Mouse (Mus musculus): ENCODE data around the gene Gdnf. TPM values are rescaled to one million over a fixed set of nuclear protein-coding genes. Genes with fewer than 3 reads are reported as not detected.

Gene Gdnf
- polyA plus RNA-seq (2014; fragmentation: Nextera tagmentation; extraction: Ambion mirVana), result 0.26 and 0.42 TPM in 2 replicates

DNA sequence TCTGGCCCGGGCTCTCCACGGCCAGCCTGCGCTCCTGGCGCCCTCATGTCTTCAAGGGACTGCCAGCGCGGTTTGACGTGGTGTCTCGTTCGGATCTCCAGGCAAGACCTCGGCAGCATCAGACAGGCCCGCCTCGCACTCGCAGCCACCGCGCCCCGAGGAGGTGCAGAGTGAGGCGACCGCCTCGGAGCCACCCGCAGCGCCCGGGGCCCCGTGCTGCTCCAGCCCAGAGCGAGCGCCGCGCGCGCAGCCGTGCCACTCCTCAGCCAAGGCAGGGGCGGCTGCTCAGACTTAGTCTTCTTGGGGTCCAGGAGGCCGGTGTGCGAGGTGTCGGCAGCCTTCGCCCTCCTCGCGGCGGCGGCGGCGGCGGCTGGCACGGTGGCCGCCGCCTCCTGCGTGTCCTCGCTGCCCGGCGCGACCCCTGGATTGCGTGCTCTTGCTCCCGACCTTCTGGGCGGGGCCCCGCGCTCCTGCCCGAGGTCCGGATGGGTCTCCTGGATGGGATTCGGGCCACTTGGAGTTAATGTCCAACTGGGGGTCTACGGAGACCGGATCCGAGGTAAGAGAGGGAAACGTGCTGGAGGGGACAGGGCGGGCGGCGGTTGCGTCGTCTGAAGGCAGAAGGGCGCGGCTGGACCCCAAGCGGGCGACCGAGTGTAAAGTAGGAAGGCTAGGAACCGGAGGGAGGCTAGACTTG lies at the start of gene Gdnf:
Gdnf (plus strand) TSS at position 291 of the 697 bp plus-strand sequence.
- 0 out of 2 replicates have a peak, but pooled peaks cover 10% of the 10 kb centered on the region for H3K4me1 ChIP-seq (replicated peaks; ENCODE audit: control insufficient read depth, insufficient read depth, low read length)
- H3K27me3 ChIP-seq (ENCODE audit: control insufficient read depth, insufficient read depth, low read length), result peaks cover 66% of the 10 kb centered on the region
- DNase-seq (ENCODE audit: low spot score) (peak; percentile 72), ATAC-seq (ENCODE audit: low FRiP score) (peak; percentile 59)
- H3K9ac ChIP-seq (ENCODE audit: low read depth, low read length), result peak within 1 kb of the TSS; percentile 52
- H3K4me3 ChIP-seq (ENCODE audit: low read depth, low read length), result peak within 1 kb of the TSS; percentile 52
- no peaks in the 10 kb centered on the region for H3K36me3 ChIP-seq (ENCODE audit: control insufficient read depth, insufficient read depth, low read length)
- peak within 1 kb of the TSS; percentile 96 for H3K4me2 ChIP-seq (replicated peaks; ENCODE audit: low read depth, low read length)
- H3K9me3 ChIP-seq (ENCODE audit: control insufficient read depth, low read length), result no peaks in the 10 kb centered on the region
- under 1% methylated on average over 70 of the region's 73 CpGs for WGBS
- H3K27ac ChIP-seq (ENCODE audit: low read depth, low read length), result no peak within 1 kb of the TSS

DNA sequence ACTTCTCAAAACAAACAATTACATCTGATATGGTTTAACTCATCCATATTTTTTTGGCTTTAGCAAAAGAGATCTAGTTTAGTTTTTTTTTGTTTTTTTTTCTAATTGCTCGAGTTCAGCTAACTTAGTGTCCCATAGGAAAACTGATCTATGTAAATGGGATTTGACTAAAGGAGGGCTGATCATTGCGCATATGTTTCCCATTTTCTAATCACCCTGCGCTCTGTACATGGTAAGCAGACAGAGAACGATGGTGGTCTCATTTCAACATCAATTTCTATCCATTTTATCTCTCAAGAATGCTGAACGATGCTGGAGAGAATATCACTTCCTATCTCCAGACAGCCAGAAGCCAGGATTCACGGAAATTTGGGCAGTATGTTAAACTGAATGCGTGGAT lies 43.5 kb upstream of the Gdnf start:
- no peak overlapping the region for H3K9ac ChIP-seq (ENCODE audit: low read depth, low read length)
- WGBS, result 87% methylated on average over 7 of the region's 7 CpGs
- DNase-seq (ENCODE audit: low spot score), result no peak

DNA sequence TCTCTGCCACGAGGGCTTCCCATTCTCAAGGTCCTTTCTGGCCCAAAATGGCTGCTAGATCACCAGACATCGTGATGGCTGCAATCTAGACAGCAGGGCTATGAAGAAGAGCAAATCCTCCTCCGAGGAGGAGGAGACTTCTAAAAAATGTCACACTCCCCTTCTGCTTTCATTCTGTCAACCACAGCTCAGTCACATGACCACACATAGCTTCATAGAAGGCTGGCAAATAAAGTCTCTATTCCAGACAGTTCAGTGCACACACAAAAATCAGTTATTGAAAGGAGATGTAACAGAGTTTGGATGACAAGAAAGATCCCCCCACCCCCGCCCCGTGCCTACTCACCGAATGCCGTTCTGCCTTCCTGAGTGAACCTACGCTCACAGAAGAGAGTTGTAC lies 37.7 kb upstream of the Gdnf start:
- WGBS, result 85% methylated on average over 8 of the region's 8 CpGs

More for the DNA sequence above, 43.5 kb upstream of the Gdnf start:
- H3K4me2 ChIP-seq (replicated peaks; ENCODE audit: low read depth, low read length), result no peak overlapping the region
- H3K36me3 ChIP-seq (ENCODE audit: control insufficient read depth, insufficient read depth, low read length), result no peaks in the 10 kb centered on the region
- H3K4me1 ChIP-seq (replicated peaks; ENCODE audit: control insufficient read depth, insufficient read depth, low read length), result no peaks in the 10 kb centered on the region
- ATAC-seq (ENCODE audit: low FRiP score), result no peak
- no peaks in the 10 kb centered on the region for H3K9me3 ChIP-seq (ENCODE audit: control insufficient read depth, low read length)
- H3K27ac ChIP-seq (ENCODE audit: low read depth, low read length), result no peak overlapping the region
- H3K4me3 ChIP-seq (ENCODE audit: low read depth, low read length), result no peak overlapping the region
- no peaks in the 10 kb centered on the region for H3K27me3 ChIP-seq (ENCODE audit: control insufficient read depth, insufficient read depth, low read length)

DNA sequence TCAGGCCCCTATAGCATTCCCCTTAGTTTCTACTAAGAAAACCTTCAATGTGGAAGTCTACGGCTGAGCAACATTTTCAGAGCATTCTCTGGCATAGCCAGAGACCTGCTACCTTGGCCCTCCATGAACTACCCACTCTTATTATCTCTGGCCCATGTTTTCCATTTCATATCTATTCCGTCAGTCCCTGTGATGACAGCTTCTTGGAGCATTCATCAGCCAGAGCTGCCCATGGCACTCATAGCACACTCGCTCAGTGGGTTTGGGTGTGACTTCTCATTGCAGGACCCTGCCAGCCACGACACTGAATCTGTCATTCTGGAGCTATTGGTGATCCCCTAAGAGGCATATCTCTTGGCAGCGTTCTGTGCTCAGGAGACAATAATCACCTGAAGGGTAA lies 29.1 kb upstream of the Gdnf start:
- H3K4me3 ChIP-seq (ENCODE audit: low read depth, low read length), result no peak overlapping the region
- ATAC-seq (ENCODE audit: low FRiP score) (no peak), DNase-seq (ENCODE audit: low spot score) (no peak)
- H3K36me3 ChIP-seq (ENCODE audit: control insufficient read depth, insufficient read depth, low read length), result no peaks in the 10 kb centered on the region
- no peaks in the 10 kb centered on the region for H3K9me3 ChIP-seq (ENCODE audit: control insufficient read depth, low read length)
- H3K9ac ChIP-seq (ENCODE audit: low read depth, low read length), result no peak overlapping the region
- 93% methylated on average over 5 of the region's 5 CpGs for WGBS
- H3K4me1 ChIP-seq (replicated peaks; ENCODE audit: control insufficient read depth, insufficient read depth, low read length), result no peaks in the 10 kb centered on the region
- no peak overlapping the region for H3K27ac ChIP-seq (ENCODE audit: low read depth, low read length)
- no peaks in the 10 kb centered on the region for H3K27me3 ChIP-seq (ENCODE audit: control insufficient read depth, insufficient read depth, low read length)
- H3K4me2 ChIP-seq (replicated peaks; ENCODE audit: low read depth, low read length), result no peak overlapping the region

More for the DNA sequence above, 37.7 kb upstream of the Gdnf start:
- Histone ChIP-seq H3K27me3 (ENCODE audit: control insufficient read depth, insufficient read depth, low read length) (no peaks in the 10 kb centered on the region), H3K4me3 (ENCODE audit: low read depth, low read length) (no peak overlapping the region), H3K9me3 (ENCODE audit: control insufficient read depth, low read length) (no peaks in the 10 kb centered on the region), H3K4me1 (replicated peaks; ENCODE audit: control insufficient read depth, insufficient read depth, low read length) (no peaks in the 10 kb centered on the region), H3K4me2 (replicated peaks; ENCODE audit: low read depth, low read length) (no peak overlapping the region), H3K9ac (ENCODE audit: low read depth, low read length) (no peak overlapping the region), H3K27ac (ENCODE audit: low read depth, low read length) (no peak overlapping the region), H3K36me3 (ENCODE audit: control insufficient read depth, insufficient read depth, low read length) (no peaks in the 10 kb centered on the region)
- ATAC-seq (ENCODE audit: low FRiP score) (no peak), DNase-seq (ENCODE audit: low spot score) (no peak)

DNA sequence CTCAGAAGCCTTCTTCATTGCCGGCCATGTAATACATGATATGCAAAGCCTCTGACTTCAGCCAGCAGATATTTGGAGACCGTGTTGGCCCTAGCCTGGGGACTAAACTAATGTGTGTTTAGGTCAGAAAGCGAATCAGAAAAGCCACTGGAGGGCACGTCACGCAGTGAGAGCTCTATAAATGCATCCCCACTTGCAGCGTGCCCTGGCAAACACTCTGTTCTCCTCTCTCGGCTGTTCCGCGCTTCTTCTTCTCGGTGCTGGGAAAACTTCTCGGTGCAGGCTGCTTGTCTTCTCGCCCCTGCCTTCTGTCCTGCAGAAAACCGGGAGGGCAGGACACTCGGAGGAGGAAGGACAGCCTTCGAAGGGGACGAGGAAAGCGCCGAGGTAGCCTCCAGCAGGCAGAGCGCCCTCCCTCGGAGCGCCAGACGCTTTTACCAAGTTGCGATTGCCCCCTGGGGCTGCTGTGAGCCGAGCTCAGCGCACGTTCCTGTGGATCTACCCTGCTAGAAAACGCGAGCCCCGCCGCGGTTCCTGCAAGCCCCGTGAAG lies 730 bp upstream of the Gdnf start:
- no peaks in the 10 kb centered on the region for H3K36me3 ChIP-seq (ENCODE audit: control insufficient read depth, insufficient read depth, low read length)
- H3K9ac ChIP-seq (ENCODE audit: low read depth, low read length), result peak overlapping the region; percentile 52; the same call in 1 of the 2 replicates
- ATAC-seq (ENCODE audit: low FRiP score) (0 out of 2 replicates have a peak, but pooled peaks have one; percentile 23), DNase-seq (ENCODE audit: low spot score) (peak; percentile 68)
- 0 out of 2 replicates have a peak, but pooled peaks cover 6% of the 10 kb centered on the region for H3K4me1 ChIP-seq (replicated peaks; ENCODE audit: control insufficient read depth, insufficient read depth, low read length)
- peak overlapping the region; percentile 52 for H3K4me3 ChIP-seq (ENCODE audit: low read depth, low read length)
- peak overlapping the region; percentile 96 for H3K4me2 ChIP-seq (replicated peaks; ENCODE audit: low read depth, low read length)
- no peaks in the 10 kb centered on the region for H3K9me3 ChIP-seq (ENCODE audit: control insufficient read depth, low read length)
- under 1% methylated on average over 32 of the region's 32 CpGs for WGBS
- H3K27ac ChIP-seq (ENCODE audit: low read depth, low read length), result no peak overlapping the region
- peaks cover 58% of the 10 kb centered on the region for H3K27me3 ChIP-seq (ENCODE audit: control insufficient read depth, insufficient read depth, low read length)

DNA sequence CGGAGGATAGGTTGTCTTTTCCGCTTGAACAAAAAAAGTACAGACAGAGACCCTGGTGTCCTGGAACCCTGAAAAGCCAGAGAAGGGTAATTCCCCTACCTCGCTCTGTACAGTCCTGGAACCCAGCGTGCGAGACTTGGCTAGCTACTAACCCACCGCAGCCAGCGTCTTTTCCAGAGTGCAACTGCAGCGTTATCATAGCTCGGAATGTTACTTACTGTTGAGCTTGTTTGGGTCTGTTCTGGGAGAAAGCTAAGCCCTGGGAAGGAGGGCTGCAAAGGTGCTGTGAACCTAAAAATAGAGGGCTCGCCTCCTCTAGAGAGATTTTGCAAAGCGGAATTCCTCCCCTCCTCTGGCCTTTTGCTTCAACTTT lies 593 bp downstream of the Gdnf start:
- peak; percentile 65 for DNase-seq (ENCODE audit: low spot score)
- H3K4me3 ChIP-seq (ENCODE audit: low read depth, low read length), result peak overlapping the region; percentile 52
- WGBS, result 2% methylated on average over 11 of the region's 11 CpGs
- 0 out of 2 replicates have a peak, but pooled peaks cover 10% of the 10 kb centered on the region for H3K4me1 ChIP-seq (replicated peaks; ENCODE audit: control insufficient read depth, insufficient read depth, low read length)
- peak overlapping the region; percentile 96 for H3K4me2 ChIP-seq (replicated peaks; ENCODE audit: low read depth, low read length)
- no peak for ATAC-seq (ENCODE audit: low FRiP score)
- peaks cover 71% of the 10 kb centered on the region for H3K27me3 ChIP-seq (ENCODE audit: control insufficient read depth, insufficient read depth, low read length)
- no peaks in the 10 kb centered on the region for H3K36me3 ChIP-seq (ENCODE audit: control insufficient read depth, insufficient read depth, low read length)
- H3K9ac ChIP-seq (ENCODE audit: low read depth, low read length), result no peak overlapping the region; the same call in 1 of the 2 replicates
- H3K9me3 ChIP-seq (ENCODE audit: control insufficient read depth, low read length), result no peaks in the 10 kb centered on the region
- no peak overlapping the region for H3K27ac ChIP-seq (ENCODE audit: low read depth, low read length)

DNA sequence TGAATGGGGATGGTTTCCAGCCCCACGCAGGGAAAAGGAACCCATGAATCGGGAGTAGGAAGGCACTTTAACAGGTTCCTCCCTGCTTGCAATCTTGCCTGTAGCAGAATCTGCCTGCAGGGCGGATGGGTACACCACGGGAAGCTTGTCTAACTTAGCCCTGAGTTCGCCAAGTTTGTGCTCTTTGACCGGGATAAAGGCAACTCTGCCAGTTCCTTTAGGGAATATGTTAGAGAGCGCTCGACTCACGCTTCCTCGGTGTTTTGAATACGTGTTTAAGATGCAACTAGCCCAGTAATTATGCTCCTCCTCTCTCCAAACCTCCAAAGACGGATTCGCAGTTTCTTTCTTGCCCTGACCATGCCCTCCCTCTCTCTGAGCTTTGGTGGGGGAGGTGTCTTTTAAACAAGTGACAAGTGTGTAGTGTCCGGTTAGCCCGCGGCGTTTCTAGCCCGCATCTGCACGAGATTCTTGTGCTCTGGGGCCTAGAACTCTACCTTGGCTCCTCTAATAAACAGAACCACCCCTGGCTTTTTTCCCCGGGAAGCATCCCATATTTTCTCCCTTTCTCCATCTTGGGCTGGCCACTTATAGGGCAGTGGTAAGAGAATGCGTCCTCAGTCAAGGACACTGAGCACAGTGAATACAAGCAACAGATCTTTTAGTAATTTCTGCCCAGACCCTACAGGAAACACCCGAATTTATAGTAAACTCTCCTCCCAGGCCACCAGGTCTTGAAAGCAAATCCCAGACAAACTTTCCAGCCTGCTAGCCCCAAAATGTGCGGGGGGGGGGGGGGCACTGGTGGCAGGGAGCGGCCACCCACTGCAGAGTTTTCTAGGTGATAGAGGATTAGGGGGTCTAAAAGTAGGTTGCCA lies 1.4 kb downstream of the Gdnf start:
- Histone ChIP-seq H3K4me2 (replicated peaks; ENCODE audit: low read depth, low read length) (peak overlapping the region; percentile 96; the same call in 1 of the 2 replicates), H3K4me1 (replicated peaks; ENCODE audit: control insufficient read depth, insufficient read depth, low read length) (0 out of 2 replicates have a peak, but pooled peaks cover 10% of the 10 kb centered on the region), H3K36me3 (ENCODE audit: control insufficient read depth, insufficient read depth, low read length) (no peaks in the 10 kb centered on the region), H3K27me3 (ENCODE audit: control insufficient read depth, insufficient read depth, low read length) (peaks cover 80% of the 10 kb centered on the region), H3K9me3 (ENCODE audit: control insufficient read depth, low read length) (no peaks in the 10 kb centered on the region), H3K4me3 (ENCODE audit: low read depth, low read length) (0 out of 2 replicates have a peak overlapping the region, but pooled peaks have one; percentile 4), H3K9ac (ENCODE audit: low read depth, low read length) (no peak overlapping the region), H3K27ac (ENCODE audit: low read depth, low read length) (no peak overlapping the region)
- 2% methylated on average over 24 of the region's 24 CpGs for WGBS
- peak; percentile 58 for DNase-seq (ENCODE audit: low spot score)
- no peak for ATAC-seq (ENCODE audit: low FRiP score)

DNA sequence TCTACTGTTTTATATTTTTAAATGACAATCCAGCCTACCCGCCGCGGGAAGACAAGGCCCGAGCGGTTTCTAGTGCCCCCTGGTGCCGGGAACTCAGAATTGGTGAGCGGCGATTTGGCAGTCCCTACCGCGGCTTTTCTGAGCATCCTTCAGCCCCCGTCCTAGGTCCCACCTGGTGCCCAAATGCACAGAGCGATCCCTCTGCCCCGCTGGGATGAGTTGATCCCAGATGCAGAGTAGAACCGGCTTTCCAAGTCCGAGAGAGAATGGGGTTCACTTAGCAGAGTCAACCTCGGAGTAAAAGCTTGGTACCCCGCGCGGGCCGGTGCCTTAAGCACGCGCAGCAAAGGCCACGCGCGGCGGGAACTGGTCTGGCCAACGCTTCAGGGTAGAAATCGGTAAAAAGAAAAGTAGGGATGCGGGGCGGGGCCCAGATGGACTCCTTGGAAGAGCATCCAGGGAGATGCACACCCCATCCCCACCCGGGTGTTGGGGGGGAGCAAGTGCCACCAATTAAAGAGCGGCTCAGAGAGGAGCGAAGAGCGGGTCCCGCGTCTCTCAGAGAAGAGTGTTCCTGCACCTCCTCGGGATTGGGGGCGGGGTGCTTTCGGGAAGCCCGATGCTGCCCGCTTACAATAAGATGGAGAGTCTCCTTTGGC lies 2.4 kb downstream of the Gdnf start:
- H3K36me3 ChIP-seq (ENCODE audit: control insufficient read depth, insufficient read depth, low read length), result no peaks in the 10 kb centered on the region
- H3K4me2 ChIP-seq (replicated peaks; ENCODE audit: low read depth, low read length), result peak overlapping the region; percentile 91
- H3K4me3 ChIP-seq (ENCODE audit: low read depth, low read length), result peak overlapping the region; percentile 45
- 0 out of 2 replicates have a peak, but pooled peaks cover 10% of the 10 kb centered on the region for H3K4me1 ChIP-seq (replicated peaks; ENCODE audit: control insufficient read depth, insufficient read depth, low read length)
- H3K27ac ChIP-seq (ENCODE audit: low read depth, low read length), result no peak overlapping the region
- DNase-seq (ENCODE audit: low spot score) (peak; percentile 90), ATAC-seq (ENCODE audit: low FRiP score) (peak; percentile 55)
- peaks cover 85% of the 10 kb centered on the region for H3K27me3 ChIP-seq (ENCODE audit: control insufficient read depth, insufficient read depth, low read length)
- WGBS, result 1% methylated on average over 41 of the region's 41 CpGs
- H3K9ac ChIP-seq (ENCODE audit: low read depth, low read length), result 0 out of 2 replicates have a peak overlapping the region, but pooled peaks have one; percentile 17
- no peaks in the 10 kb centered on the region for H3K9me3 ChIP-seq (ENCODE audit: control insufficient read depth, low read length)

All from hindbrain, embryonic 11.5 days (tissue).